Mouse (Mus musculus) bone marrow macrophage, adult 2 months (primary cell): Measurements from ENCODE around the gene Ldlrad1.

Source experiments
- CTCF ChIP-seq: IDR thresholded peaks from 2 replicates; pipeline ENCODE4 v1.5.1; 2012; ENCODE audit warnings: low read depth, mild to moderate bottlenecking, low read length, moderate library complexity
- POLR2A ChIP-seq: IDR thresholded peaks from 2 replicates; pipeline ENCODE4 v1.6.1; 2012; ENCODE audit warnings: mild to moderate bottlenecking, low read depth, low read length, borderline replicate concordance

- TF ChIP-seq CTCF (no peak), POLR2A (no peak)
Measured at GRCm38 (mm10) chr4:107177506-107177905, 31.5 kb upstream of the Ldlrad1 start.
